Mouse (Mus musculus): ENCODE results near the gene Dock8. TPM values are rescaled to one million over a fixed set of nuclear protein-coding genes. Genes with fewer than 3 reads are reported as not detected.

Gene Dock8
- total RNA-seq, 2 experiments from 2014 or later = 2.5 to 2.6 TPM

- no peak for DNase-seq
These were observed 63.0 kb downstream of the Dock8 start for GRCm38 (mm10) chr19:25062188-25062856.

DNA sequence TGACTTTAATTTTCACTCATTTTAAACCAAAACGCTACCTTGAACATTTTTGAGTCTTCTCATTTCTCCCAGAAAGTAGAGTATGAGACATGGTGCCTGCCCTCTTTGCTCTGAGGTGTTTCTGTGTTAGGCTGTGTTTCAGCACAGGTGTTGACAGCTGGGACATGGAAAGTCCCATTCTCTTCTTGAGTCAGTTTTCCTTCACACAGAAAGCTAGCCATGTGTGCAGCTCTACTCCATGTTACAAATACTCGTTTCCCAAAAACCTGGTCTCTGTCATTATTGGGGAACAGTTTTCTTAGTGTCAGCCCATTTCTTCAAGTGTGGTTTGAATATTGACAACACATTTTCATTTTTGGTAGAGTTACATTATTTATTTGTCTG is 63.5 kb downstream of the Dock8 start:
- DNase-seq = no peak

- DNase-seq = no peak
These were observed 66.9 kb downstream of the Dock8 start for GRCm38 (mm10) chr19:25066229-25066628.

GRCm38 (mm10) chr19:25068518-25068917 is 69.2 kb downstream of the Dock8 start:
- no peak for DNase-seq

GRCm38 (mm10) chr19:25072521-25072920 is 73.2 kb downstream of the Dock8 start:
- DNase-seq = no peak

GRCm38 (mm10) chr19:25074741-25075140 is 75.4 kb downstream of the Dock8 start:
- no peak for DNase-seq

DNA sequence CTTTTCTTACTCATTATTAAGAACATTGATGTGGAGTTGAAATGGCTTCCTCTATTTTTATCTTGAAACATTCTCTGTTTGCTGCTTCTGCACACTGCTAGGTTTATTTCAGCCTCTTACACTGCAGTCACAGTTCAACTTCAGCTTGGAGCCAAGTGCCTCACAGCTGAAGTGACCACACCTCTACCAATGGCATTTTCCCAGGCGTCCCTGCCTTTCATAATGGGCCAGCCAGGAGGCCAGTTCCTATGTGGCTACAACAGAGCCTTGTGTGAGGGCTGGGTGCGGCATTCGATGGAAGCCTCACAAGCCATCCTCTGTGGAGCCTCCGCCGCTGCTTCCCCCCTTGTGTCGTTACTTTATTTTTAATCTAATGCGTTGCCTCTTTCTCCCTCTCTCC is 78.3 kb downstream of the Dock8 start:
- no peak for DNase-seq

GRCm38 (mm10) chr19:25078130-25078529 is 78.8 kb downstream of the Dock8 start:
- no peak for DNase-seq

DNA sequence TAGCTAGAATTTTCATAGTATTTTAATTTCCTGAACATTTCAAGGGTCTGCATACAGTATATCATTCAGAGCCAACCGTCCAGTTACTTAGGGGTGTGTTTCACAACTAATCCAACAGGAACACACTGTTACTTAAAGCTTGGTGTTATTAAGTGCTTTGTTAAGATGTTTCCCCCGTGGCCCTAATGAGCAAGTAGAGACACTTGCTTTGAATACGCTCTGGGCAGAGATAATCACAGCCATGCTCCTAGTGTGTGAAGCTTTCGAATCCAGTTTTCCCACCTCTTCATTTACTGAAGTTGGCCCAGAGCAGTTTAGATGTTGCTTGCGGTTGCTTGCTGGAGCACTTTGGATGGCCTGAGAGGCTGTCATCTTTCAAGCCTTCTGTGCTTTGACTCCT is 80.8 kb downstream of the Dock8 start:
- DNase-seq = no peak

GRCm38 (mm10) chr19:25082839-25083238 is 83.5 kb downstream of the Dock8 start:
- DNase-seq = no peak

- no peak for DNase-seq
These were observed 87.8 kb downstream of the Dock8 start for GRCm38 (mm10) chr19:25087181-25087580.

- no peak for DNase-seq
These were observed 90.4 kb downstream of the Dock8 start for GRCm38 (mm10) chr19:25089746-25090145.

- no peak for DNase-seq
These were observed 95.8 kb downstream of the Dock8 start for GRCm38 (mm10) chr19:25095135-25095534.

GRCm38 (mm10) chr19:25096316-25096715 is 97.0 kb downstream of the Dock8 start:
- no peak for DNase-seq

- no peak for DNase-seq
These were observed 97.7 kb downstream of the Dock8 start for GRCm38 (mm10) chr19:25096986-25097385.

DNA sequence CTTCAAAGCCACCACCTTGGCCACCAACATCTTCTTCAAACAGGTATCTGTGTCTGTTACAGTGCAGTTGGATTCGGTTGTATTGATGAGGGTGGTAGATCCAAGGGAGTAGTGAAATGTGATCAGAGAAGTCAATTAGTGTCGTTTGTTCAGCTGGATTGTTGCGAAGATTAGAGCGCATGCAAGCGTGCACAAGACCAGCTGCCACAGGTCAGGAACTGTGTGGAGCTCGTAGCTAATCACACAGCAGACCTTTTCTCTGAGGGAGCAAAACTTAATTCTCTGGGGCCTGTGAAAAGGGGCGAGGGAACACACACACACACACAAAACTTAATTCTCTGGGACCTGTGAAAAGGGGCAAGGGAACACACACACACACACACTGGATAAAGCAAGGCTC is 98.2 kb downstream of the Dock8 start:
- no peak for DNase-seq

- no peak for DNase-seq
These were observed 98.6 kb downstream of the Dock8 start for GRCm38 (mm10) chr19:25097951-25098350.

GRCm38 (mm10) chr19:25098941-25099340 is 99.6 kb downstream of the Dock8 start:
- DNase-seq = no peak

DNA sequence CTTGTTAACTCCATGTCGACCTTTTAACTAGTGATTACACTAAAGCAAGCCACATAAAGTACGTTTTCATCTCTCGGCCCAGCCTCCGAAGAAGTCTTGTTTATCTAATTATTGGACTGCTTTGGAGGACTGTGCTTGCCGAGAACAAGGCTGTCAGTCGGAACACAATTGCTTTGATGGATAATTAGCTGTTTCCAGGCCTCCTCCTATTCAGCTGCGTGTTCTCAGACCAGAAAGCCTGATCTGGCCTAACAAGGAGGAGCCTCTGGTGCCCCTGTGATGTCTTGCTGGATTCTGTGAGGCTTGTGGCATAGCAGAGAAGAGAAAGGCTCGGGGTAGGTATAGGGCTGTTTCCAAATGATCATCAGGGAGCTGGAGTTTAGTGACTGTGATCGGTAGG is 106.3 kb downstream of the Dock8 start:
- no peak for DNase-seq

DNA sequence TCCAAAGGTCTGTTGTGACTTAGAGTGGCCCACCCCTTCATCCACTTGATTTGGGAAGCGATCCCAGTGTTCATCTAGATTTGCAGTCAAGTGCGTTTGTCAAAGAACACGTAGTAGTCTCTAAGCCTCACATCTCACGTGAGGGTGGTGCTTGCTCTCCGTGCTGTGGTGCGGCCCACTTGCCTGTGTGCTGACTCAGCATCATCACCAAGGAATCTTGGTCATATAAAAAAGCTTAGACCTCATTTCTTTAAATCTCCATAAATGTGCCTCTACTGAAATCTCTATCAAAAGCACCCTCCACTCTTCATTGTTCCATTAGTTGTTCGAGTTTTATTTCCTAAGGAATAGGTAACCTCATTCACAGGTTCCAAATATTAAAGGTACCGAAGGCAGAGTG is 107.0 kb downstream of the Dock8 start:
- DNase-seq = no peak

- no peak for DNase-seq
These were observed 108.1 kb downstream of the Dock8 start for GRCm38 (mm10) chr19:25107417-25107816.

DNA sequence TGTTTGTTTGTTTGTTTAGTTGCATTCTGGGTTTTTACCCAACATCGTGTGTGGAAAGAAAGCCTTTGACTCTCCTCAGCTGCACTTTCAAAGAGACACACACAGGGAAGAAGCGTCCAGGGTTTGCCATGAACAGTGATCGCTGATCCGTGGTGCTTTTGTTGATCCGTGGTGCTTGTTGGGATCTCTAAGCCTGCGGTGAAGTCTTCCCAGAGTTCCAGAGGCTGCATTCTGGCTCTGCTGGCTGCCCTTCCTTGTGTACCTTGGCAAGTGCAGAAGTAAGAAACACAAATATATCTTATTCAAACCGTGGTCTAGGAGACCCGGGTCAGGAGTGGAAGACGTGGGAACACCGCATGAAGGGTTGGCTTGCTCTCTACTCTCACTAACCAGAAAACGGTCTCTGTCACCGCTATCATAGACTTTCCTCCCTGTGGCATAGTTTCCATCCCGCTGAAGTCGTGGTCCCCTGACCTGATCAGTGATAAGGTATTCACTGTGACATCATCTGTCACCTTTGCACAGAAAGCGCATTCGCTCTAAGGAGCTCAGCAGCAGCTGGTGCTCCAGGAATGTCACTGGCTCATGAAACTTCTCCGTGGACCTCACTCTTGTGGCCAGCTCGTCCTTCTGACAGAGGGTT is 112.4 kb downstream of the Dock8 start:
- no peak for DNase-seq

DNA sequence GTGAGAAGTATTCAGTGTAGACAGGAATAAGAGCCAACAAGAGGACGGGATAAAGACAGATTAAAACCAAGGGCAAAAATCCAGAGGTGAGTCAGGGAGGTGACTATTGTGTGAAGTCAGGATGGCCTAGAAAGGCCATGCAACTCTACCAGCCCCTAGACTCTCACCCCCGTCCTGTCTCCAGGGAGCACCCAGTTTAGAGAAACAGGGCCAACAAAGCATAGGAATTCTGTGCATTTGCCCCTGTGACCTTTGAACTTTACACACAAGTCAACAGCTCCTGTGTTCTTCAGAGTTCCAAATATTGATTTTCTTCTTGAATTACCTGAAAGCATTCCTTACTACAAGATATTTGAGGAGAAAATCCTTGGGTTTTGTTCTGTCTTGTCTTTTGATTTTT is 117.6 kb downstream of the Dock8 start:
- no peak for DNase-seq

DNA sequence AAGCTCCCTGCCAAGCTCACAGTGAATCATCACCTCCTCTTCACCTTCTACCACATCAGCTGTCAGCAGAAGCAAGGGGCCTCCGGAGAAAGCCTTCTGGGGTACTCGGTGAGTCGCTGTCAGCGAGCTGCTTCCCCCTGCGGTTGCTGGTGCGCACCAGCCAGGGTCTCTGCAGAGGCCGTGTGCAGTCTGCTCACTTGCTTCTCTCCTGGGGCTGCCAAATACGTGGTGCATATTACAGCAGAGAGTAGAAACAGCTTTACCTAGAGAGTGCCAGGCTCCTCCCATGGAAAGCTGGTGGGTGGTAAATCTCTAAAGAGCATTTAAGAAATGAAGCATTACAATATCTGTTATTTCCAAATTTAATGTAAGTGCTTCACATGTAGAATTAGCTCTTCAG is 123.1 kb downstream of the Dock8 start:
- DNase-seq = no peak
